Mouse (Mus musculus) kidney, embryonic 14.5 days (tissue): ENCODE results near the gene Rhbg. TPM values are rescaled to one million over a fixed set of nuclear protein-coding genes. Genes with fewer than 3 reads are reported as not detected.

Source experiments
- ATAC-seq: fragments of 200-750 bp; cut with Nextera tagmentation; 2 replicates; pipeline ENCODE4 v1.8.0; 2017; ENCODE audit warnings: moderate number of reproducible peaks, mild to moderate bottlenecking, moderate TSS enrichment, moderate library complexity; ENCODE audit not compliant: low FRiP score, low TSS enrichment
- H3K27ac ChIP-seq: fragments of 300-500 bp; sonication (generic); 2 replicates; pipeline ENCODE4 v1.5.1; 2014; ENCODE audit warnings: low read depth, mild to moderate bottlenecking, low read length, moderate library complexity, mixed read lengths
- H3K27me3 ChIP-seq: fragments of 300-500 bp; sonication (generic); 2 replicates; pipeline ENCODE4 v1.6.1; 2014; ENCODE audit warnings: mild to moderate bottlenecking, low read length; ENCODE audit not compliant: control insufficient read depth, insufficient read depth
- H3K36me3 ChIP-seq: fragments of 300-500 bp; sonication (generic); 2 replicates; pipeline ENCODE4 v1.6.1; 2014; ENCODE audit warnings: low read length, mixed read lengths; ENCODE audit not compliant: control insufficient read depth, insufficient read depth
- H3K4me1 ChIP-seq: fragments of 300-500 bp; sonication (generic); 2 replicates; pipeline ENCODE4 v1.6.1; 2014; ENCODE audit warnings: low read length, mixed read lengths; ENCODE audit not compliant: control insufficient read depth, insufficient read depth
- H3K4me2 ChIP-seq: fragments of 300-500 bp; sonication (generic); replicated peaks from 2 replicates; pipeline ENCODE4 v1.6.1; 2014; ENCODE audit warnings: low read depth, mild to moderate bottlenecking, low read length
- H3K4me3 ChIP-seq: fragments of 300-500 bp; sonication (generic); 2 replicates; pipeline ENCODE4 v1.5.1; 2014; ENCODE audit warnings: mild to moderate bottlenecking, low read length
- H3K9ac ChIP-seq: fragments of 300-500 bp; sonication (generic); 2 replicates; pipeline ENCODE4 v1.6.1; 2014; ENCODE audit warnings: low read depth, mild to moderate bottlenecking, low read length, moderate library complexity
- H3K9me3 ChIP-seq: fragments of 300-500 bp; sonication (generic); 2 replicates; pipeline ENCODE4 v1.6.1; 2016; ENCODE audit warnings: low read length; ENCODE audit not compliant: control insufficient read depth
- WGBS: fragments of 180-500 bp; shearing (Covaris S2); extraction: QIAGEN DNeasy Blood & Tissue Kit; methylation state at CpG from one replicate; pipeline ENCODE4 v1.1.7; 2014; 5-methylcytosine and 5-hydroxymethylcytosine counted together
- microRNA-seq: library from miRNA; unstranded; fragments of <30 nt; microRNA quantifications from one replicate; pipeline ENCODE4, GENCODE M21; 2016
- polyA plus RNA-seq: library from polyadenylated mRNA; unstranded; fragments of >200 nt; fragmentation: Nextera tagmentation; extraction: Ambion mirVana; gene quantifications from 2 replicates; pipeline ENCODE4 v1.2.1, GENCODE M21; 2014

Rhbg gene
- polyA plus RNA-seq, 1 experiment from 2014 or later, result 3.7 TPM

GRCm38 (mm10) chr3:88197741-88198504 lies 56.6 kb downstream of the Rhbg start:
- no peak for ATAC-seq
- H3K4me1 ChIP-seq, result 0 out of 2 replicates have a peak, but pooled peaks cover 6% of the 10 kb centered on the region
- H3K9ac ChIP-seq, result no peak overlapping the region
- no peak overlapping the region for H3K27ac ChIP-seq
- no peak overlapping the region for H3K4me3 ChIP-seq
- peaks cover 72% of the 10 kb centered on the region for H3K27me3 ChIP-seq
- H3K36me3 ChIP-seq, result no peaks in the 10 kb centered on the region
- 8% methylated on average over 10 of the region's 10 CpGs for WGBS
- no peaks in the 10 kb centered on the region for H3K9me3 ChIP-seq
- H3K4me2 ChIP-seq, result no peak overlapping the region

Small RNAs within 50 kb of the gene (microRNA-seq; reads per million reads assigned to microRNA genes)
- gene Gm25641 (not detected), gene Mir3093 (not detected), gene Mir9-1 (not detected)

Other genes with a start within 250 kb of the Rhbg start
- gene Hapln2, start 227.1 kb downstream of the Rhbg start, polyA plus RNA-seq, result not detected in 2 replicates
- gene Gpatch4, start 211.6 kb downstream of the Rhbg start, polyA plus RNA-seq, result 48.1 and 48.6 TPM in 2 replicates
- gene Naxe, start 196.2 kb downstream of the Rhbg start, polyA plus RNA-seq, result 159 and 171 TPM in 2 replicates
- not detected in 2 replicates for gene Ttc24, start 176.4 kb downstream of the Rhbg start, polyA plus RNA-seq
- 15.5 and 20.9 TPM in 2 replicates for gene Iqgap3, start 172.7 kb downstream of the Rhbg start, polyA plus RNA-seq
- gene Mef2d, start 112.3 kb downstream of the Rhbg start, polyA plus RNA-seq, result 12.6 and 21.8 TPM in 2 replicates
- 0.79 TPM in 1 of 2 replicates, not detected in the other for gene Gm38392, start 32.5 kb upstream of the Rhbg start, polyA plus RNA-seq
- 15.4 and 20.0 TPM in 2 replicates for gene Tsacc, start 42.3 kb upstream of the Rhbg start, polyA plus RNA-seq
- 603 and 679 TPM in 2 replicates for gene Cct3, start 42.4 kb upstream of the Rhbg start, polyA plus RNA-seq
- 114 and 138 TPM in 2 replicates for gene Glmp, start 70.3 kb upstream of the Rhbg start, polyA plus RNA-seq
- 3.4 and 5.5 TPM in 2 replicates for gene Tmem79, start 81.4 kb upstream of the Rhbg start, polyA plus RNA-seq
- 36.5 and 47.4 TPM in 2 replicates for gene Smg5, start 81.6 kb upstream of the Rhbg start, polyA plus RNA-seq
- 7.9 and 8.5 TPM in 2 replicates for gene Paqr6, start 109.9 kb upstream of the Rhbg start, polyA plus RNA-seq
- gene Bglap3, start 118.0 kb upstream of the Rhbg start, polyA plus RNA-seq, result 0.28 TPM in 1 of 2 replicates, not detected in the other
- not detected in 2 replicates for gene Bglap2, start 124.0 kb upstream of the Rhbg start, polyA plus RNA-seq
- 0.57 TPM in 1 of 2 replicates, not detected in the other for gene Bglap, start 129.8 kb upstream of the Rhbg start, polyA plus RNA-seq
- gene Pmf1, start 155.6 kb upstream of the Rhbg start, polyA plus RNA-seq, result 169 and 181 TPM in 2 replicates
- 13.1 and 19.4 TPM in 2 replicates for gene Slc25a44, start 170.4 kb upstream of the Rhbg start, polyA plus RNA-seq
- 5.7 and 10.0 TPM in 2 replicates for gene Sema4a, start 206.5 kb upstream of the Rhbg start, polyA plus RNA-seq